Mouse (Mus musculus) E14TG2a.4 (cell line): ENCODE results near the gene Cpn2.

Source experiments
- CTCF ChIP-seq: conservative IDR thresholded peaks from 2 replicates; pipeline ENCODE4 v1.5.1; 2014; ENCODE audit warnings: low read length
- NANOG ChIP-seq: IDR thresholded peaks from 2 replicates; pipeline ENCODE4 v1.6.1; 2014; ENCODE audit warnings: borderline replicate concordance, low read length, mixed read lengths
- POU5F1 ChIP-seq: IDR thresholded peaks from 2 replicates; pipeline ENCODE4 v1.6.1; 2014; ENCODE audit warnings: low read length, borderline replicate concordance

DNA sequence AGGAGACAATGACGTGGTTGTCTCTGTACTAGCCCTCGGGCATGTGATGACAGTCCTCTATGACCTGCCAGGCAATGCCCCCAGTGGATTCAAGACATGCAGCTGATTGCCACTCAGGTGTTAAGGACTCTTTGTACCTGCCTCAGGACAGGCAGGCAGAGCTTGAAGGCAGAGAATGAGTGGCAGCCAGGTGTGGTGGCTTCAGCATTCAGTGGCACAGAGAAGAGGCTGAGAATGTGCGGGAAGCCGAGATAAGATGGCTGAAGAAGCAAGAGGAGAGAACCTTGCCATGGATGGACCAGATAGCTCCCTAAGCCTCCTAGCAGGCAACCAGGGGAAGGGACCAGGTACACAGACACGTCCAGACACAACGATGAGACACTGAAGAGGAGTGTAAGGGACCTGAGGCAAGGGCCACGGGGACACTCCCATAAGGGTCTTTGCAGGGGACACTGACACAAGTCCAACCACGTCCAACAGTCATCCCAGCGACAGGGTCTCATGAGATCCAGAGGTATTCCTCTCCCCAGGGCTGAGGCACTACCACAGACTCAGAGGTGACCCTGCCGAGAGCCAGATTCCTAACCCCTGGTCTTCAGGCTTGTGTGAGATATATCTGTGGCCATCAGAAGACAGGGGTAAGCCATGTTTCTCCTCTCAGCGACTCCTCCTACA lies 29.4 kb upstream of the Cpn2 start:
- TF ChIP-seq CTCF = no peak
- TF ChIP-seq POU5F1 = no peak
- no peak for TF ChIP-seq NANOG
